Mouse (Mus musculus) embryonic facial prominence, embryonic 11.5 days (tissue): ENCODE data around the gene Hspa1a. TPM values are rescaled to one million over a fixed set of nuclear protein-coding genes. Genes with fewer than 3 reads are reported as not detected.
"Not testable (repeated sequence)": the region's sequence is repeated elsewhere in the genome, so short reads cannot be mapped to it uniquely, and the experiment has no call there.

Source experiments
- ATAC-seq: fragments of 200-750 bp; cut with Nextera tagmentation; replicated peaks from 2 replicates; pipeline ENCODE4 v1.8.0; 2017; ENCODE audit warnings: low read depth; ENCODE audit not compliant: insufficient number of reproducible peaks, low FRiP score, low TSS enrichment
- DNase-seq: peaks from one replicate; pipeline ENCODE4 v3.0.0-alpha.2; 2015; ENCODE audit warnings: low spot score
- H3K27ac ChIP-seq: fragments of 300-500 bp; sonication (generic); replicated peaks from 2 replicates; pipeline ENCODE4 v1.5.1; 2014; ENCODE audit warnings: mild to moderate bottlenecking, low read depth, low read length, control low read depth
- H3K27me3 ChIP-seq: fragments of 300-500 bp; sonication (generic); 2 replicates; pipeline ENCODE4 v1.6.1; 2014; ENCODE audit warnings: mild to moderate bottlenecking, low read length, moderate library complexity, mixed read lengths; ENCODE audit not compliant: control insufficient read depth, insufficient read depth
- H3K36me3 ChIP-seq: fragments of 300-500 bp; sonication (generic); replicated peaks from 2 replicates; pipeline ENCODE4 v1.6.1; 2014; ENCODE audit warnings: low read depth, mild to moderate bottlenecking, low read length, moderate library complexity, mixed read lengths; ENCODE audit not compliant: control insufficient read depth, insufficient read depth
- H3K4me1 ChIP-seq: fragments of 300-500 bp; sonication (generic); 2 replicates; pipeline ENCODE4 v1.6.1; 2014; ENCODE audit warnings: low read length, mixed read lengths; ENCODE audit not compliant: control insufficient read depth, insufficient read depth
- H3K4me2 ChIP-seq: fragments of 300-500 bp; sonication (generic); 2 replicates; pipeline ENCODE4 v1.6.1; 2014; ENCODE audit warnings: low read depth, mild to moderate bottlenecking, control low read depth, low read length, moderate library complexity
- H3K4me3 ChIP-seq: fragments of 300-500 bp; sonication (generic); 2 replicates; pipeline ENCODE4 v1.5.1; 2014; ENCODE audit warnings: low read depth, low read length, control low read depth
- H3K9ac ChIP-seq: fragments of 300-500 bp; sonication (generic); replicated peaks from 2 replicates; pipeline ENCODE4 v1.6.1; 2014; ENCODE audit warnings: mild to moderate bottlenecking, control low read depth, low read length
- H3K9me3 ChIP-seq: fragments of 300-500 bp; sonication (generic); replicated peaks from 2 replicates; pipeline ENCODE4 v1.6.1; 2016; ENCODE audit warnings: mild to moderate bottlenecking, low read length, inconsistent platforms, mixed read lengths; ENCODE audit not compliant: control insufficient read depth
- WGBS: fragments of 180-500 bp; shearing (Covaris S2); extraction: QIAGEN DNeasy Blood & Tissue Kit; methylation state at CpG from one replicate; pipeline ENCODE4 v1.1.7; 2014; 5-methylcytosine and 5-hydroxymethylcytosine counted together
- polyA plus RNA-seq: library from polyadenylated mRNA; unstranded; fragments of >200 nt; fragmentation: Nextera tagmentation; extraction: Ambion mirVana; gene quantifications from 2 replicates; pipeline ENCODE4 v1.2.1, GENCODE M21; 2014

The Hspa1a gene
- polyA plus RNA-seq, 1 experiment from 2014 or later = 1.7 TPM

DNA sequence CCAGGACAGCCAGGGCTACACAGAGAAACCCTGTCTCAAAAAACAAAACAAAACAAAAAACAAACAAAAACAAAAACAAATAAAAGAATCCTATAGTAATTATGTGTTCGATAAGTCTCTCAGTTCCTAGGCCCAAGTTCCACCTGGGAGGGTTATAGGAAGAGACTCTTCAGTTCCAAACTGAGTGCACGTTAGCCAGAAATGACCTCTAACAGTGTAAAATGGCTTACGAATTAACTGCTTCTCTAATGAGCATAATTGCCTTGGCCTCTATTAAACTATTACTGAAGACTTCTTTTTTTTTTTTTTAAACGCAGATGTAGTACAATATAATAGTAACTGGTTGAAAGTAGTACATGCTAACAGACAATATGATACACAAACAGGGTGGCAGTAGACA, 18.1 kb downstream of the Hspa1a start:
- 84% methylated on average over 4 of the region's 4 CpGs for WGBS
- Histone ChIP-seq H3K27me3 (no peaks in the 10 kb centered on the region), H3K36me3 (peaks cover 12% of the 10 kb centered on the region), H3K4me2 (no peak overlapping the region), H3K27ac (no peak overlapping the region), H3K4me1 (peaks cover 4% of the 10 kb centered on the region; the same call in 1 of the 2 replicates), H3K9me3 (no peaks in the 10 kb centered on the region), H3K9ac (no peak overlapping the region), H3K4me3 (no peak overlapping the region)
- no peak for ATAC-seq
- DNase-seq = no peak

DNA sequence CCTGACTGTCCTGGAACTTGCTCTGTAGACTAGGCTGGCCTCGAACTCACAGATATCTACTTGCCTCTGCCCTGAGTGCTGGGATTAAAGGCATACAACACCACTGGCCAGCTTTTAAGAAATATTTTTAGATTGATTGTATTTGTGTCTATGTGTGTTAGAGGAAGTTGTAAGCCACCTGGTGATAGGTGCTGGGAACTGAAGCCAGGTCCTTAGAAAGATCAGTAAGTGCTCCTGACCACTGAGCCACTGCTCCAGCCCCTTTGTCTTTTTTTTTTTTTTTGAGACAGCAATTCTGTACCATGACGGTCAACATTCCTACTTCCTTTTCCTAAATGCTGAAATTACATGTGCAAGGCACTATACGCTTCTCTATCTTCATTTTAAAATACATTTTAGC, 18.7 kb downstream of the Hspa1a start:
- Histone ChIP-seq H3K36me3 (peaks cover 12% of the 10 kb centered on the region), H3K4me1 (peaks cover 4% of the 10 kb centered on the region; the same call in 1 of the 2 replicates), H3K9me3 (no peaks in the 10 kb centered on the region), H3K27me3 (no peaks in the 10 kb centered on the region), H3K4me2 (no peak overlapping the region), H3K9ac (no peak overlapping the region), H3K27ac (no peak overlapping the region), H3K4me3 (no peak overlapping the region)
- no peak for DNase-seq
- 92% methylated on average over 3 of the region's 3 CpGs for WGBS
- ATAC-seq = no peak

DNA sequence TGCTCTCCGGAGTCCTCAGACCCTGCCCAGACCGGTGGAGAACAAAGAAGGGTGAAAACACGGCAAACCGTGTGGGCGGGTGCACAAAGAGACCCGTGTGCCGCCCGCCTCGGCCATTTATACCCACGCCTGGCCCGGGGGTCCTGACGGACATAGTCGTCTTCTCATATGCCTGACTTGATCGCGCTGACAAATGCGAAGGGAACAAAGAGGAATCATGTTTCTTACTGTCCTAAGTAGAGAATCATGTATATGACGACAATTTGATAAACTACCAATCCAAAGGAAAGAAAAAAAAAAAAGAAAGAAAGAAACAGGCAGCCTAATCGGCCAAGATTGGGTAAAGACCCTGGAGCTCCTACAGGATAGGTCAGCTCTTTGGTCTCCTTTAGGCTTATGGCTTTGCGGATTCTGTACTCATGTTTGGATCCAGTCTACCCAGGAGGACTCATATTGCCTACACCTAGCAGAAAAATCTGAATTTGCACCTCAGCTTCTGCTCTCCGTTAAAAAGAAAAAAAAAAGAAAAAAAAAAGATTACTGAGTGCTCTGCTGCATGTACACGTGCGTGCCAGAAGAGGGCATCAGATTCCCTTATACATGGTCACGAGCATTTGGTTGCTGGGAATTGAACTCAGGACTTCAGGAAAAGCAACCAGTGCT, 19.4 kb downstream of the Hspa1a start:
- under 1% methylated on average over 23 of the region's 23 CpGs for WGBS
- peak; percentile 84 for DNase-seq
- Histone ChIP-seq H3K9me3 (no peaks in the 10 kb centered on the region), H3K4me2 (peak overlapping the region; percentile 19), H3K27me3 (no peaks in the 10 kb centered on the region), H3K9ac (peak overlapping the region; percentile 99), H3K36me3 (peaks cover 12% of the 10 kb centered on the region), H3K4me1 (peaks cover 4% of the 10 kb centered on the region; the same call in 1 of the 2 replicates), H3K4me3 (peak overlapping the region; percentile 97), H3K27ac (peak overlapping the region; percentile 93)
- peak; percentile 86 for ATAC-seq

DNA sequence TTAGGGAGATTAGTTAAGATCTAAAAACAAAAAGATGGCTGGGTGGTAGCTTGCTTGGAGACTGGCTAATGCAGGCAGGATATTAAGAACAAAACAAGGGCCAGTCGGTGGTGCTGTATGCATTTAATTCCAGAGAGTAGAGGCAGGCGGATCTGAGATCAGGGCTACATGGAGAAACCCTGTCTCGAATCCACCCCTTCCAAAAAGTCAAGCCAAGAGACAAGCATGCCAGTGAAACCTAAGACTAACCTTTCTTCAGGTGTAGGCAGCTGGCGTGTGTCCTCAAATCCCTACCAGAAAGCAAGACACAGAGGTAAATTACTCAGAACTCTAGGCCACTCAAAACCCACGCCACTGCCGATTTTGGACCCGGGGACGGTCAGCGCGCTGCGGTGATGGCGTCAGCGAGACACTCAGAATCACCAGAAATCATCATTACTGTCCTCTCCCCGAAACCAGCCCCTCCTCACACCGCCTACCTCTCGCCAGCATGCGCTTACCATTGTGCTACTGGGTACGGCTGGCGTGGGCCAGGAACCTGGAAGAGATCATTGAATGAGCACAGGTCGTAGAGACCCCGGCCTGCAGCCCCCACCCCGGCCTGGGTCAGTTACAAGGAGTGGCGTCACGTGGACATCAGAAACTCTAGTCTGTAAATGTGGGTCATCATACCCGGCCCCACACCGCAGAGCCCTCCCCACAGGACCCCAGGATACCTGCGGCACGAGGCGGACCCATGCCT, 20.1 kb downstream of the Hspa1a start:
- Histone ChIP-seq H3K27me3 (no peaks in the 10 kb centered on the region), H3K9me3 (no peaks in the 10 kb centered on the region), H3K27ac (peak overlapping the region; percentile 93), H3K4me1 (peaks cover 4% of the 10 kb centered on the region; the same call in 1 of the 2 replicates), H3K4me2 (peak overlapping the region; percentile 42), H3K4me3 (peak overlapping the region; percentile 97), H3K9ac (peak overlapping the region; percentile 99), H3K36me3 (peaks cover 12% of the 10 kb centered on the region)
- DNase-seq (no peak), ATAC-seq (peak; percentile 41; the same call in 1 of the 2 replicates)
- under 1% methylated on average over 29 of the region's 29 CpGs for WGBS

DNA sequence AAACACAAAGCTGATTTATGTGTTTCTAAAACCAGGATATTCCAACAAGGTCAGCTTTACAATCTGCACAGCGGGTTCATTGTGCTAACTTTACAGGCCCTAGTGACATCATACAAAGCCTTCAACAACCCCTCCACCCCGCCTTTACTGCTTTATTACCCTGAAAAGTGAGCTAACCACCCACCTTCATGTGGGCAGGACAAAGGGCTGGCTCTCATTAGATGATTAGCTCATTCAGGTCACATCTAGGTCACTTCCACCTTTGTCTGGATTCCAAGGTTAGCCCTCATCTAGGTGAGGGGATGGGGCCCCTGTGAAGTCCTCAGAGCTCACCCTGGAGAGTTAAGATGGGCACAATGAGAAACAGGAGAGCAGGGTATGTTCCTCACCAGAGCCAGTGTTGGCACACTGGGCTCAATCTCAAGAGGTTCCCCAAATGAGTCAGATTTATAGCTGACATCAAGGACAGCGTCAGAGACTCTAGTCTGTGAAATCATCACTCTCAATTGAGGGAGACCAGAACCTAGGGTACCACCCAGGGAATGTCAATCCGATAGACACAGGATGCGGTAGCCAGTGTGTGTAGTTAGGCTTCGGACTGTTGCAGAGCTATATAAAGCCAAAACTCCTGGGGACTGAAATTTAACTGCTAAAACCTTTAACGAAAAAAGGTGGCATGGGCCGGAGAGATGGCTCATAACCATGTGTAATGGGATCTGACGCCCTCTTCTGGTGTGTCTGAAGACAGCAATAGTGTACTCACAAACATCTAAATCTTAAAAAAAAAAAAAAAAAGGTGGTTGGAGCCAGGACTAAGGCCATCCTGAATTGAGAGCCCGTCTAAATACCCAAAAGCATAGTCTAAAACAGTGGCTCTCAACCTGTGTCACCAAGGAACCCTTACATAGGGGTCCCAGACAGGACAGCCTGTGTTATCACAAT, 21.2 kb downstream of the Hspa1a start:
- DNase-seq (no peak), ATAC-seq (no peak)
- Histone ChIP-seq H3K9ac (peak overlapping the region; percentile 99), H3K4me1 (peaks cover 4% of the 10 kb centered on the region; the same call in 1 of the 2 replicates), H3K4me2 (peak overlapping the region; percentile 42), H3K4me3 (peak overlapping the region; percentile 97), H3K36me3 (peaks cover 12% of the 10 kb centered on the region), H3K27ac (peak overlapping the region; percentile 93), H3K27me3 (no peaks in the 10 kb centered on the region), H3K9me3 (no peaks in the 10 kb centered on the region)
- WGBS = 31% methylated on average over 10 of the region's 10 CpGs

DNA sequence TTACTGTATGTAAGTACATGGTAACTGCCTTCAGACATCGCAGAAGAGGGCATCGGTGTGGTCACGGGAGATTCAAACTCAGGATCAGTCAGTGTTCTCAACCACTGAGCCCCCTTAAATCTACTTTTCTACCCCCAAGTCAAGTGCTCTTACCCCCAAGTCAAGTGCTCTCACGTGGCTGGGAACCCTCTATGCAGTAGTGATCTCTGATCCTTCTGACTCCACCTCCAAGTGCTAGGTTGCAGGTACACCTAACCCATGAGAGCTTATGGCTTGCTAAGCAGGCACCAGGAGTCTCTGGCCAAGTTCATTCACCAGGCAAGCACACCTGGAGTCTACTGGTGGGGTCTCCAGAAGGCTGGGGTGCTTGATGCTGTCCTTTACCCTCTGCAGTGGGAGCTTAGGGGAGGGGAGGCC, 22.4 kb downstream of the Hspa1a start:
- no peaks in the 10 kb centered on the region for H3K27me3 ChIP-seq
- ATAC-seq (no peak), DNase-seq (no peak)
- H3K36me3 ChIP-seq = peaks cover 12% of the 10 kb centered on the region
- 0 out of 2 replicates have a peak overlapping the region, but pooled peaks have one; percentile 16 for H3K27ac ChIP-seq
- peak overlapping the region; percentile 4; the same call in 1 of the 2 replicates for H3K4me3 ChIP-seq
- H3K9ac ChIP-seq = no peak overlapping the region
- H3K4me2 ChIP-seq = no peak overlapping the region
- no peaks in the 10 kb centered on the region for H3K9me3 ChIP-seq
- H3K4me1 ChIP-seq = peaks cover 4% of the 10 kb centered on the region; the same call in 1 of the 2 replicates
- WGBS = 34% methylated on average over 4 of the region's 4 CpGs

DNA sequence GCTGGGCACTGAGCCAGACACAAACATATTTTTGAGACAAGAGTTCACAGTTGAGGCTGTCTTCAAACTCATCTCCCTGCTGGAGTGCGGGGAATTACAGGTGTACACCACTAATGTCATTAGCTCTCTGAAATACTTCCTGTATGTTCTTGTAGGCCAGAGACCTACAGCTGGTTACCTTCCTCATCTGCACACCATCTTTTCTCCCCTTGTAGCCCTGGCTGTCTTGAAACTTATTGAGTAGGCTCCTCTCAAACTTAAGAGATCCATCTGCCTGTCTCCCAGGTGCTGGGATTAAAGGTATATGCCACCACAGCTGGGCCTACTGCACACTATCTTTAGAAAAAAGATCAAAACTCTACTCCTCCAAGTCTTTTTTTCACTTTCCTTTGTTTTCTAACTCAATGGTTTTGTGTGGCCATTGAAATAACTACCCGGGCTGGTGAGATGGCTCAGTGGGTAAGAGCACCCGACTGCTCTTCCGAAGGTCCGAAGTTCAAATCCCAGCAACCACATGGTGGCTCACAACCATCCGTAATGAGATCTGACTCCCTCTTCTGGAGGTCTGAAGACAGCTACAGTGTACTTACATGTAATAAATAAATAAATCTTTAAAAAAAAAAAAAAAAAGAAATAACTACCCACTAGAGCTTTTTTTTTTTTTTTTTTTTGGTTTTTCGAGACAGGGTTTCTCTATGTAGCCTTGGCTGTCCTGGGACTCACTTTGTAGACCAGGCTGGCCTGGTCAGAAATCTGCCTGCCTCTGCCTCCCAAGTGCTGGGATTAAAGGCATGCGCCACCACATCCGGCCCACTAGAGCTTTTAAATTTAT, 23.0 kb downstream of the Hspa1a start:
- not testable (repeated sequence) for ATAC-seq, H3K9me3 ChIP-seq, H3K4me3 ChIP-seq, H3K4me1 ChIP-seq, DNase-seq, H3K27me3 ChIP-seq, H3K4me2 ChIP-seq, H3K9ac ChIP-seq, H3K27ac ChIP-seq
- H3K36me3 ChIP-seq = peaks cover 12% of the 10 kb centered on the region
- 61% methylated on average over 9 of the region's 9 CpGs for WGBS
